Comparison of ENCODE assay signal across 26 mouse cellular contexts in the genomic region with DNA sequence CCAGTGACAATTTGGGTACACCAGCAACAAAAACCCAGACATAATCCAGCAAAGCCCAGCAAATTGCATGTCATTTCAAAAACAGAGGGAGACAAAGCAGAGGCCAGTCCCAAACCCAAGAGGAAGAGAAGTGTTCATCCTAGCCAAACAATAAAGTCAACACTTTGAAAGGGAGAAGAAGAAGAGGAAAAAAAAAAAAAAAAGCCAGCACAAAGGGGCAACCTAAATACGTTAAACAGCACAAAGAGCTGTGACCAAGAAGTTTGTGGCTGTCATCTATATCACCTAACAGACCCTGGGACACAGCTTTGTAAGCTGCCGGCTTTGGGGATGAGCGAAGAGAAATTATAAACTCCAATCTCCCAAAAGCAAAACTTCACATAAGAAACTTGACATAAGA. TPM values are rescaled to one million over a fixed set of nuclear protein-coding genes. Genes with fewer than 3 reads are reported as not detected.
A peak's percentile ranks its signal among the peaks of the same experiment; 100 is the strongest.
DNase-seq lines count a peak whose midpoint lies in the region; ATAC-seq and TF ChIP-seq lines count a peak whose summit lies in the region.
"Had no signal": no experiment of that assay in that cellular context is flagged by ENCODE, and none has a peak within 500 bp of the region (broad histone marks: within the 10 kb centered on the region; RNA-seq: fewer than 3 reads in every experiment).

No protein-coding gene starts in this region.

- H3K36me3 ChIP-seq in heart, embryonic 10.5 days = no peaks in the 10 kb centered on the region
- no peaks in the 10 kb centered on the region for H3K36me3 ChIP-seq in liver, embryonic 11.5 days (ENCODE audit: control insufficient read depth, insufficient read depth, low read length)
- H3K36me3 ChIP-seq in liver, embryonic 15.5 days (replicated peaks) = no peaks in the 10 kb centered on the region
- H3K36me3 ChIP-seq: heart, embryonic 15.5 days; hindbrain, embryonic 12.5 days; intestine, embryonic 15.5 days; midbrain, embryonic 12.5 days; neural tube, embryonic 13.5 days had no signal

- H3K4me1 ChIP-seq in heart, embryonic 10.5 days = peaks cover 36% of the 10 kb centered on the region
- H3K4me1 ChIP-seq in liver, embryonic 11.5 days (replicated peaks; ENCODE audit: control insufficient read depth, insufficient read depth, low read length) = peaks cover 33% of the 10 kb centered on the region
- peaks cover 16% of the 10 kb centered on the region for H3K4me1 ChIP-seq in bone marrow macrophage, adult 2 months (ENCODE audit: control insufficient read depth, insufficient read depth, low read length)
- H3K4me1 ChIP-seq in liver, embryonic 15.5 days (replicated peaks) = peaks cover 46% of the 10 kb centered on the region

- no peaks in the 10 kb centered on the region for H3K27me3 ChIP-seq in heart, embryonic 10.5 days (ENCODE audit: insufficient read depth, poor library complexity, severe bottlenecking)
- H3K27me3 ChIP-seq in liver, embryonic 11.5 days (replicated peaks; ENCODE audit: control insufficient read depth, insufficient read depth, low read length) = no peaks in the 10 kb centered on the region
- no peaks in the 10 kb centered on the region for H3K27me3 ChIP-seq in liver, embryonic 15.5 days
- H3K27me3 ChIP-seq: heart, embryonic 15.5 days; intestine, embryonic 15.5 days had no signal

- DNase-seq in heart, embryonic 10.5 days (ENCODE audit: low spot score) = no peak
- no peak for DNase-seq in heart, adult 9 months (ENCODE audit: low spot score in 2 of 2)
- DNase-seq in liver, embryonic 11.5 days (ENCODE audit: low spot score) = no peak
- DNase-seq in liver = no peak
- no peak for DNase-seq in cerebellum, postnatal 14 days
- no peak for DNase-seq in cerebellum, adult 11-12 months
- DNase-seq: adrenal gland, postnatal 25 days; cerebellum, adult 9-10 months; gastrocnemius, adult 2 months; gastrocnemius, postnatal 36 days; kidney, adult 2 months; lung, adult 2 months; lung, postnatal 10 days; right cerebral cortex, postnatal 4 days; thymus, adult 18-20 months; thymus, postnatal 36 days had no signal

- H3K27ac ChIP-seq in heart, embryonic 10.5 days = peak overlapping the region; percentile 36
- peak overlapping the region; percentile 76 for H3K27ac ChIP-seq in liver, embryonic 11.5 days (ENCODE audit: low read depth, low read length)
- 0 out of 2 replicates have a peak overlapping the region, but pooled peaks have one; percentile 11 for H3K27ac ChIP-seq in bone marrow macrophage, adult 2 months (ENCODE audit: insufficient read depth, low read depth, low read length)
- H3K27ac ChIP-seq in liver, embryonic 15.5 days (replicated peaks) = peak overlapping the region; percentile 55
- H3K27ac ChIP-seq: gastrocnemius, adult 2 months; hindbrain, embryonic 12.5 days; hindbrain, postnatal 0 days; macrophage; midbrain, embryonic 12.5 days; neural tube, embryonic 13.5 days had no signal

- 61% methylated on average over 3 of the region's 3 CpGs for WGBS in heart, embryonic 10.5 days
- WGBS in liver, embryonic 11.5 days = 56% methylated on average over 3 of the region's 3 CpGs
- WGBS in liver, embryonic 15.5 days (ENCODE audit: insufficient replicate concordance) = 32% methylated on average over 3 of the region's 3 CpGs

- no peak for ATAC-seq in liver, embryonic 11.5 days (replicated peaks; ENCODE audit: low FRiP score)
- no peak for ATAC-seq in liver, embryonic 15.5 days (ENCODE audit: insufficient read depth)
- ATAC-seq: hindbrain, postnatal 0 days had no signal

- no peaks in the 10 kb centered on the region for H3K9me3 ChIP-seq in heart, embryonic 10.5 days
- no peaks in the 10 kb centered on the region for H3K9me3 ChIP-seq in liver, embryonic 11.5 days (ENCODE audit: control insufficient read depth, low read length)
- no peaks in the 10 kb centered on the region for H3K9me3 ChIP-seq in liver, embryonic 15.5 days (replicated peaks)
- H3K9me3 ChIP-seq: heart, embryonic 15.5 days; hindbrain, embryonic 12.5 days; intestine, embryonic 15.5 days; midbrain, embryonic 12.5 days; neural tube, embryonic 13.5 days had no signal

- no peak for TF ChIP-seq CTCF in bone marrow macrophage, adult 2 months (IDR thresholded peaks at IDR 0.05; ENCODE audit: low read depth, low read length)

- TF ChIP-seq POLR2A in bone marrow macrophage, adult 2 months (IDR thresholded peaks at IDR 0.05; ENCODE audit: borderline replicate concordance, low read depth, low read length) = no peak

- peak overlapping the region; percentile 16; the same call in 1 of the 2 replicates for H3K9ac ChIP-seq in liver, embryonic 11.5 days (ENCODE audit: low read depth, low read length)
- no peak overlapping the region for H3K9ac ChIP-seq in liver, embryonic 15.5 days
- H3K9ac ChIP-seq: hindbrain, embryonic 12.5 days; midbrain, embryonic 12.5 days; neural tube, embryonic 13.5 days had no signal

- peak overlapping the region; percentile 54 for H3K4me2 ChIP-seq in liver, embryonic 11.5 days
- peak overlapping the region; percentile 36 for H3K4me2 ChIP-seq in liver, embryonic 15.5 days

- H3K4me3 ChIP-seq in heart, embryonic 10.5 days = no peak overlapping the region
- no peak overlapping the region for H3K4me3 ChIP-seq in liver, embryonic 11.5 days (ENCODE audit: low read depth, low read length)
- no peak overlapping the region for H3K4me3 ChIP-seq in bone marrow macrophage, adult 2 months (ENCODE audit: insufficient read depth, low read length)
- no peak overlapping the region for H3K4me3 ChIP-seq in liver, embryonic 15.5 days (replicated peaks)
- H3K4me3 ChIP-seq: erythroblast, embryonic 14.5 days; heart, embryonic 15.5 days; intestine, embryonic 15.5 days had no signal

RNA-seq across cellular contexts. Expression of a gene that starts 17.8 kb away (rescaled TPM):
- 12.1 and 14.3 TPM in 2 replicates for polyA plus RNA-seq in heart, embryonic 10.5 days (2016; fragmentation: Nextera tagmentation; extraction: Ambion mirVana)
- 20.6 and 23.6 TPM in 2 replicates for polyA plus RNA-seq in liver, embryonic 11.5 days (2014; fragmentation: Nextera tagmentation; extraction: Ambion mirVana)
- polyA plus RNA-seq in bone marrow macrophage, adult 2 months (2012; ENCODE audit: insufficient read depth, insufficient read length, missing spikeins) = 49.3 and 57.2 TPM in 2 replicates
- polyA plus RNA-seq in liver, embryonic 15.5 days (2015; fragmentation: Nextera tagmentation; extraction: Ambion mirVana) = 5.0 and 5.4 TPM in 2 replicates

Comparison
In these comparisons a context has a peak if more than half of its experiments do, and no peak if none do; other contexts are left out.
1. H3K27ac ChIP-seq: peak in every context shown above with its lines; median percentile 76 in liver, embryonic 11.5 days; 55 in liver, embryonic 15.5 days; 36 in heart, embryonic 10.5 days; 11 in bone marrow macrophage, adult 2 months.